Mouse (Mus musculus): ENCODE results near the gene Gata5. TPM values are rescaled to one million over a fixed set of nuclear protein-coding genes. Genes with fewer than 3 reads are reported as not detected.

The Gata5 gene
- total and polyA plus RNA-seq, 3 experiments, result not detected

DNA sequence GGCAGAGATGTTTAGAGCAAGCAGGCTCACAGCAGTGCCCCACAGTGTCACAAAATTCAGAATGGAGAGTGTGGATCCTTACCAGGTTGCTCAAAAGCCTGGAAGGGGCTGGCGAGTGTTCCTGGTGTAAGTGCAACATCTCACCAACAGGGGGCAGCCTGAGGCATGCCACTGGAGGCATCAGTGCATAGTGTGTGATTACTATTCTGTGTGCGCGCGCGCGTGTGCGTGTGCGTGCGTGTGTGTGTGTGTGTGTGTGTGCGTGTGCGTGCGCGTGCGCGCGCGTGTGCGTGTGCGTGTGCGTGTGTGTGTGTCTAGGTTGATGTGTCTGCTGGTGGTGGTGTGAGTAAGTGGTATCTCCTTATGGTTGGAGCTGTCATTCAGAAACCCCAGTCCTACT is 18.8 kb upstream of the Gata5 start:
- H3K9ac ChIP-seq (ENCODE audit: insufficient read depth, low read depth), result no peak overlapping the region
- TF ChIP-seq ETS1 (conservative IDR thresholded peaks at IDR 0.05; ENCODE audit: low read depth, low read length) (no peak), RAD21 (IDR thresholded peaks at IDR 0.05; ENCODE audit: low read depth, low read length) (peak; percentile 30), NRF1 (IDR thresholded peaks at IDR 0.05; ENCODE audit: low read depth, low read length) (peak; percentile 70), CTCF (conservative IDR thresholded peaks at IDR 0.05 in 1 of 2, IDR thresholded peaks at IDR 0.05 in 1 of 2; ENCODE audit: low read depth in 2 of 2, low read length in 2 of 2) (peak; percentile 41 to 75), BHLHE40 (IDR thresholded peaks at IDR 0.05; ENCODE audit: low read depth, low read length) (peak; percentile 37; the same call in 1 of the 2 replicates), SMC3 (IDR thresholded peaks at IDR 0.05; ENCODE audit: low read depth, low read length) (peak; percentile 60), USF2 (conservative IDR thresholded peaks at IDR 0.05; ENCODE audit: low read depth, low read length) (no peak)

DNA sequence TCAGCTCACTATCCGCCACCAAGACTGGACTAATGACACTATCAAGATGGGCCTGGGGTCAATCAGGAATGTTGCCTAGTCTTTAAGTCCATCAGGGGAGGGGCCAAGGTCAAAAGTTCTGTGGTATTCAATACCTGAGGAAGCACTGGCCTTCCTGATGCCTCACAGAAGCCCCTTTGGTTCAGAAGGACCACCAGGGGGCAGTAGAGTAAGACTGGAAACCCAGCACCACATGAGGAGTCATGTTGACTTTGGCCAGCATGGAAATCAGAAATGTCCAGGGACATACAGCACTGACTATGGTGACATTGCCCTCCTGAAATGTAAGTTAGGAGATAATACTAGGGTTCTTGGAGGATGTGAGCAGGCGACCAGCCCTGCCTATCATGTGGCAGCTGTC is 16.2 kb upstream of the Gata5 start:
- Histone ChIP-seq H3K27ac (ENCODE audit: insufficient read depth, low read depth) (no peak overlapping the region), H3K27me3 (replicated peaks) (peaks cover 76% of the 10 kb centered on the region), H3K4me3 (replicated peaks in 1 of 3; ENCODE audit: low read depth in 2 of 3, low read length in 2 of 3, poor library complexity in 1 of 3) (no peak overlapping the region), H3K36me3 (replicated peaks in 1 of 2; ENCODE audit: control insufficient read depth in 1 of 2, insufficient read depth in 1 of 2, low read length in 1 of 2) (no peaks in the 10 kb centered on the region), H3K79me2 (replicated peaks; ENCODE audit: control insufficient read depth, extremely low read depth, insufficient read depth, poor library complexity, severe bottlenecking) (no peaks in the 10 kb centered on the region), H3K9me3 (replicated peaks; ENCODE audit: low read length) (peaks cover 3% of the 10 kb centered on the region), H3K4me1 (ENCODE audit: control insufficient read depth in 1 of 2, insufficient read depth in 2 of 2) (peaks cover 3% of the 10 kb centered on the region in 2 experiments; a peak in 3 of 4 replicates), H3K9ac (ENCODE audit: insufficient read depth, low read depth) (no peak overlapping the region), H3K4me2 (ENCODE audit: insufficient read depth, low read depth, poor library complexity, severe bottlenecking) (no peak overlapping the region)
- DNase-seq (ENCODE audit: extremely low read depth), result peak; percentile 61
- dilution Hi-C loops (cut with MboI; ENCODE audit: extremely low pct_ligation_motif_present, extremely low pct_unique_long_range_greater_than_20kb, low sequenced_read_pairs), result no loop called here
- TF ChIP-seq BHLHE40 (IDR thresholded peaks at IDR 0.05; ENCODE audit: low read depth, low read length) (no peak), CTCF (conservative IDR thresholded peaks at IDR 0.05 in 1 of 2, IDR thresholded peaks at IDR 0.05 in 1 of 2; ENCODE audit: low read depth in 2 of 2, low read length in 2 of 2) (peak; percentile 63 to 77), RAD21 (IDR thresholded peaks at IDR 0.05; ENCODE audit: low read depth, low read length) (peak; percentile 42), ETS1 (conservative IDR thresholded peaks at IDR 0.05; ENCODE audit: low read depth, low read length) (no peak), JUND (conservative IDR thresholded peaks at IDR 0.05; ENCODE audit: low read depth, low read length) (no peak), NELFE (IDR thresholded peaks at IDR 0.05; ENCODE audit: low read depth, low read length) (no peak), SMC3 (IDR thresholded peaks at IDR 0.05; ENCODE audit: low read depth, low read length) (peak; percentile 73)
- in situ Hi-C loops (cut with MboI; ENCODE audit: low pct_ligation_motif_present, low pct_unique_long_range_greater_than_20kb, low sequenced_read_pairs), result loop anchor here (5.0 kb wide), 2 partner anchors 77 to 227 kb away; no protein-coding TSS in a partner anchor

More for the DNA sequence above, 18.8 kb upstream of the Gata5 start:
- peak; percentile 58 for DNase-seq (ENCODE audit: extremely low read depth)
- H3K79me2 ChIP-seq (replicated peaks; ENCODE audit: control insufficient read depth, extremely low read depth, insufficient read depth, poor library complexity, severe bottlenecking), result no peaks in the 10 kb centered on the region
- no peak overlapping the region for H3K27ac ChIP-seq (ENCODE audit: insufficient read depth, low read depth)
- in situ Hi-C loops (cut with MboI; ENCODE audit: low pct_ligation_motif_present, low pct_unique_long_range_greater_than_20kb, low sequenced_read_pairs) (loop anchor here (5.0 kb wide), 2 partner anchors 74 to 224 kb away; no protein-coding TSS in a partner anchor), dilution Hi-C loops (cut with MboI; ENCODE audit: extremely low pct_ligation_motif_present, extremely low pct_unique_long_range_greater_than_20kb, low sequenced_read_pairs) (no loop called here)
- H3K27me3 ChIP-seq (replicated peaks), result peaks cover 92% of the 10 kb centered on the region
- H3K4me1 ChIP-seq (ENCODE audit: control insufficient read depth in 1 of 2, insufficient read depth in 2 of 2), result peaks cover 0 to 3% of the 10 kb centered on the region in 2 experiments; a peak in 2 of 4 replicates
- H3K36me3 ChIP-seq (replicated peaks in 1 of 2; ENCODE audit: control insufficient read depth in 1 of 2, insufficient read depth in 1 of 2, low read length in 1 of 2), result no peaks in the 10 kb centered on the region
- peaks cover 3% of the 10 kb centered on the region for H3K9me3 ChIP-seq (replicated peaks; ENCODE audit: low read length)
- no peak overlapping the region for H3K4me2 ChIP-seq (ENCODE audit: insufficient read depth, low read depth, poor library complexity, severe bottlenecking)
- H3K4me3 ChIP-seq (replicated peaks in 1 of 3; ENCODE audit: low read depth in 2 of 3, low read length in 2 of 3, poor library complexity in 1 of 3), result no peak overlapping the region

GRCm38 (mm10) chr2:180346820-180347497 is 12.5 kb upstream of the Gata5 start:
- Histone ChIP-seq H3K36me3 (replicated peaks in 1 of 2; ENCODE audit: control insufficient read depth in 1 of 2, insufficient read depth in 1 of 2, low read length in 1 of 2) (no peaks in the 10 kb centered on the region), H3K79me2 (replicated peaks; ENCODE audit: control insufficient read depth, extremely low read depth, insufficient read depth, poor library complexity, severe bottlenecking) (no peaks in the 10 kb centered on the region), H3K27me3 (replicated peaks) (peaks cover 54% of the 10 kb centered on the region), H3K4me3 (replicated peaks in 1 of 3; ENCODE audit: low read depth in 2 of 3, low read length in 2 of 3, poor library complexity in 1 of 3) (no peak overlapping the region), H3K27ac (ENCODE audit: insufficient read depth, low read depth) (no peak overlapping the region), H3K9ac (ENCODE audit: insufficient read depth, low read depth) (no peak overlapping the region), H3K9me3 (replicated peaks; ENCODE audit: low read length) (peaks cover 3% of the 10 kb centered on the region), H3K4me1 (ENCODE audit: control insufficient read depth in 1 of 2, insufficient read depth in 2 of 2) (peaks cover 0 to 15% of the 10 kb centered on the region in 2 experiments; a peak in 3 of 4 replicates), H3K4me2 (ENCODE audit: insufficient read depth, low read depth, poor library complexity, severe bottlenecking) (no peak overlapping the region)
- dilution Hi-C loops (cut with MboI; ENCODE audit: extremely low pct_ligation_motif_present, extremely low pct_unique_long_range_greater_than_20kb, low sequenced_read_pairs) (no loop called here), in situ Hi-C loops (cut with MboI; ENCODE audit: low pct_ligation_motif_present, low pct_unique_long_range_greater_than_20kb, low sequenced_read_pairs) (no loop called here)
- TF ChIP-seq UBTF (IDR thresholded peaks at IDR 0.05; ENCODE audit: low read depth, low read length) (no peak), TCF12 (IDR thresholded peaks at IDR 0.05; ENCODE audit: low read depth, low read length) (peak; percentile 28; the same call in 1 of the 2 replicates), CTCF (conservative IDR thresholded peaks at IDR 0.05 in 1 of 2, IDR thresholded peaks at IDR 0.05 in 1 of 2; ENCODE audit: low read depth in 2 of 2, low read length in 2 of 2) (peak; percentile 50 to 96; a peak in 3 of 4 replicates), RAD21 (IDR thresholded peaks at IDR 0.05; ENCODE audit: low read depth, low read length) (peak; percentile 94), TBP (conservative IDR thresholded peaks at IDR 0.05; ENCODE audit: low read depth, low read length) (no peak), IRF4 (IDR thresholded peaks at IDR 0.05; ENCODE audit: low read depth, low read length) (0 out of 2 replicates have a peak, but pooled peaks have one; percentile 31), PAX5 (IDR thresholded peaks at IDR 0.05; ENCODE audit: low read length) (no peak), NELFE (IDR thresholded peaks at IDR 0.05; ENCODE audit: low read depth, low read length) (no peak), ZMIZ1 (IDR thresholded peaks at IDR 0.05; ENCODE audit: low read depth, low read length) (no peak), ZC3H11A (IDR thresholded peaks at IDR 0.05; ENCODE audit: low read depth, low read length) (peak; percentile 75), EP300 (IDR thresholded peaks at IDR 0.05; ENCODE audit: low read length) (no peak), E2F4 (IDR thresholded peaks at IDR 0.05; ENCODE audit: insufficient replicate concordance, low read depth, low read length) (no peak), ZNF384 (IDR thresholded peaks at IDR 0.05; ENCODE audit: low read depth, low read length) (no peak), KAT2A (IDR thresholded peaks at IDR 0.05; ENCODE audit: insufficient replicate concordance, low read length) (no peak), SMC3 (IDR thresholded peaks at IDR 0.05; ENCODE audit: low read depth, low read length) (peak; percentile 97)
- DNase-seq (ENCODE audit: extremely low read depth), result peak; percentile 81
